Mouse (Mus musculus) heart, postnatal 0 days (tissue): ENCODE data around the gene 3100002H09Rik.

Source experiments
- CTCF ChIP-seq: IDR thresholded peaks from 2 replicates; pipeline ENCODE4 v1.5.1; 2016; ENCODE audit warnings: antibody characterized with exemption, control low read depth, low read depth
- EP300 ChIP-seq: IDR thresholded peaks from 2 replicates; pipeline ENCODE4 v1.6.1; 2016; ENCODE audit warnings: antibody characterized with exemption, low read depth

DNA sequence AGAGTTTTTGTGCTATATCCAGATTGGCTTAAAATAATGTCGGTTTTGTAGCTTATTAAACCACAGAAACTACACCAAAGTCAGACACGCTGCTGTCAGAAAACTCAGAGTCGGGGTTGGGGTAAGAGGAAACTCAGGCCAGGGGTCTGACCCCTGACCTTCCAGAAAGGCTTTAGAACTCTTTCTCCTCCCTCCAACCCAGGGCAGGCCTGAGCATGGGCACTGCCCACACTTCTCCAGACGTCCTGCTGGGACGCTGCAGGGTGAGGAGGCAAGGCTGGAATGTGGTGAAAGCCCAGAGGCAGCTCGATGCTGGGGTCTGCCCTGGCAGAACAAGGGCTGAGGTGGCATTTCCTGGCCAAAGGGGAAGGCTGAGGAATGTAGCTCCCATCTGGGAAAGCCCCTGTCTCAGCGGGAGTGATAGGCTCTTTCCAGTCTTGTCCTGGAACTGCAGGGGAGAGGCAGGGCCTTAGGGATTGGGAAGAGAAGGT is 34.6 kb downstream of the 3100002H09Rik start:
- TF ChIP-seq CTCF (no peak), EP300 (no peak)
